10 mouse cellular contexts compared by ENCODE assay signal in the genomic region with DNA sequence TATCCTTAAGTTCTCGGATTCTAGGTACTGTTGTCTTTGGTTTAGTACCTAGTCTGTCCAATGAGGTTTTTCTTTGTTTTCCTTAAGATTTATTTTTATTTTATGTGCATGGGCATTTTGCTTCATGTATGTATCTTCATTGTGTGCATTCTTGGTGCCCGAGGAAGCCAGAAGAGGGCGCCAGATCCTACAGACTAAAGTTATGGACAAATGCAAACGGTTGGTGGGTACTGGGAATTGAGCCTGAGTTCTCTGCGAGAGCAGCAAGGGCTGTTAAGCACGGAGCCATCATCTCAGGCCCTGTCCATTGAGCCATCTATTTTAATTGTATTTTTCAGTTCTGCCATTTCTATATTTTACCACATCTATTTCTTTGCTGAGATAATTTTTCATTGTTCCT. TPM values are rescaled to one million over a fixed set of nuclear protein-coding genes. Genes with fewer than 3 reads are reported as not detected.
DNase-seq lines count a peak whose midpoint lies in the region; ATAC-seq and TF ChIP-seq lines count a peak whose summit lies in the region.
"Had no signal": no experiment of that assay in that cellular context is flagged by ENCODE, and none has a peak within 500 bp of the region (broad histone marks: within the 10 kb centered on the region; RNA-seq: fewer than 3 reads in every experiment).

No protein-coding gene starts in this region.

- ATAC-seq in intestine, postnatal 0 days, result no peak
- no peak for ATAC-seq in intestine, embryonic 16.5 days

- no peak for TF ChIP-seq POLR2A in spleen, adult 2 months (IDR thresholded peaks at IDR 0.05; ENCODE audit: low read depth, low read length)
- TF ChIP-seq POLR2A in bone marrow, adult 2 months (IDR thresholded peaks at IDR 0.05; ENCODE audit: borderline replicate concordance, control insufficient read depth, low read depth, low read length), result no peak

- H3K27me3 ChIP-seq in intestine, postnatal 0 days (replicated peaks; ENCODE audit: control insufficient read depth, insufficient read depth, low read length), result no peaks in the 10 kb centered on the region
- no peaks in the 10 kb centered on the region for H3K27me3 ChIP-seq in intestine, embryonic 16.5 days (replicated peaks; ENCODE audit: control insufficient read depth, insufficient read depth, low read length)
- H3K27me3 ChIP-seq in spleen, adult 2 months (ENCODE audit: control insufficient read depth, insufficient read depth, low read length), result no peaks in the 10 kb centered on the region

- intact Hi-C loops in heart, postnatal 25 days (cut with DNase I), result no loop called here

- peak; percentile 62 for TF ChIP-seq CTCF in intestine, postnatal 0 days (IDR thresholded peaks at IDR 0.05; ENCODE audit: low read depth)
- peak; percentile 38; the same call in 1 of the 2 replicates for TF ChIP-seq CTCF in spleen, adult 2 months (IDR thresholded peaks at IDR 0.05; ENCODE audit: extremely low read depth, insufficient read depth, insufficient read length, insufficient replicate concordance)
- TF ChIP-seq CTCF in bone marrow, adult 2 months (IDR thresholded peaks at IDR 0.05; ENCODE audit: control insufficient read depth, insufficient read depth, low read length), result peak; percentile 40

- DNase-seq in spleen, adult 2 months (ENCODE audit: low read depth in 1 of 2, low spot score in 2 of 2), result no peak
- DNase-seq in spleen, adult 18-20 months, result no peak
- DNase-seq in thymus, postnatal 4 days, result peak; percentile 76
- no peak for DNase-seq in right cerebral cortex, adult 18-20 months
- DNase-seq in heart, postnatal 25 days (ENCODE audit: low spot score), result no peak

- no peak overlapping the region for H3K27ac ChIP-seq in intestine, postnatal 0 days (ENCODE audit: low read depth, low read length)
- no peak overlapping the region for H3K27ac ChIP-seq in intestine, embryonic 16.5 days (ENCODE audit: low read length)
- no peak overlapping the region for H3K27ac ChIP-seq in spleen, adult 2 months (ENCODE audit: insufficient read depth, low read length)
- no peak overlapping the region for H3K27ac ChIP-seq in bone marrow, adult 2 months (ENCODE audit: control insufficient read depth, insufficient read depth, low read depth, low read length, poor library complexity)
- H3K27ac ChIP-seq: midbrain, embryonic 12.5 days had no signal

- H3K4me2 ChIP-seq in intestine, postnatal 0 days (replicated peaks; ENCODE audit: low read depth), result no peak overlapping the region
- H3K4me2 ChIP-seq in intestine, embryonic 16.5 days (ENCODE audit: low read depth, low read length), result no peak overlapping the region
- H3K4me2 ChIP-seq: heart, embryonic 11.5 days; midbrain, embryonic 12.5 days had no signal

- 93% methylated on average over 6 of the region's 6 CpGs for WGBS in intestine, postnatal 0 days
- 86% methylated on average over 6 of the region's 6 CpGs for WGBS in intestine, embryonic 16.5 days
- 86% methylated on average over 6 of the region's 6 CpGs for WGBS in spleen, adult 2 months
- 78% methylated on average over 6 of the region's 6 CpGs for WGBS in bone marrow, adult 2 months

- H3K9me3 ChIP-seq in intestine, postnatal 0 days (ENCODE audit: control insufficient read depth), result no peaks in the 10 kb centered on the region
- H3K9me3 ChIP-seq in intestine, embryonic 16.5 days (ENCODE audit: control insufficient read depth, low read length), result no peaks in the 10 kb centered on the region
- H3K9me3 ChIP-seq: midbrain, embryonic 12.5 days had no signal

- no peak overlapping the region for H3K9ac ChIP-seq in intestine, postnatal 0 days (ENCODE audit: low read depth, low read length)
- no peak overlapping the region for H3K9ac ChIP-seq in intestine, embryonic 16.5 days (ENCODE audit: low read depth, low read length)
- H3K9ac ChIP-seq: midbrain, embryonic 12.5 days had no signal

- no peaks in the 10 kb centered on the region for H3K36me3 ChIP-seq in intestine, postnatal 0 days (ENCODE audit: control insufficient read depth, insufficient read depth)
- no peaks in the 10 kb centered on the region for H3K36me3 ChIP-seq in intestine, embryonic 16.5 days (ENCODE audit: control insufficient read depth, insufficient read depth, low read length)
- H3K36me3 ChIP-seq in spleen, adult 2 months (ENCODE audit: control insufficient read depth, insufficient read depth, low read length), result no peaks in the 10 kb centered on the region
- H3K36me3 ChIP-seq: midbrain, embryonic 12.5 days had no signal

- no peaks in the 10 kb centered on the region; the same call in 1 of the 2 replicates for H3K4me1 ChIP-seq in intestine, postnatal 0 days (replicated peaks; ENCODE audit: control insufficient read depth, insufficient read depth, low read length)
- peaks cover 12% of the 10 kb centered on the region for H3K4me1 ChIP-seq in intestine, embryonic 16.5 days (ENCODE audit: control insufficient read depth, insufficient read depth, low read length)
- peaks cover under 1% of the 10 kb centered on the region; the same call in 1 of the 2 replicates for H3K4me1 ChIP-seq in spleen, adult 2 months (ENCODE audit: control insufficient read depth, insufficient read depth, insufficient read length)
- H3K4me1 ChIP-seq in bone marrow, adult 2 months (ENCODE audit: control insufficient read depth, insufficient read depth, low read length), result peaks cover 1% of the 10 kb centered on the region; the same call in 1 of the 2 replicates

- H3K4me3 ChIP-seq in intestine, postnatal 0 days (ENCODE audit: low read depth, low read length), result no peak overlapping the region
- H3K4me3 ChIP-seq in intestine, embryonic 16.5 days (ENCODE audit: low read length), result no peak overlapping the region
- H3K4me3 ChIP-seq in spleen, adult 2 months (ENCODE audit: extremely low read depth, insufficient read depth, insufficient read length), result no peak overlapping the region
- no peak overlapping the region for H3K4me3 ChIP-seq in bone marrow, adult 2 months (replicated peaks; ENCODE audit: control insufficient read depth, low read depth, low read length)
- H3K4me3 ChIP-seq: midbrain, embryonic 12.5 days had no signal

RNA-seq across cellular contexts. Expression of a gene that starts 35.9 kb away (rescaled TPM):
- 39.2 and 41.9 TPM in 2 replicates for polyA plus RNA-seq in intestine, postnatal 0 days (2015; fragmentation: Nextera tagmentation; extraction: Ambion mirVana)
- 69.4 and 73.6 TPM in 2 replicates for polyA plus RNA-seq in intestine, embryonic 16.5 days (2015; fragmentation: Nextera tagmentation; extraction: Ambion mirVana)
- 0.62 and 1.3 TPM in 2 replicates for polyA plus RNA-seq in spleen, adult 2 months (2012; rRNA removed)
- 0.72 and 1.9 TPM in 2 replicates for polyA plus RNA-seq in bone marrow, adult 2 months (2011; ENCODE audit: insufficient read depth, insufficient read length, low replicate concordance, missing spikeins)
- total RNA-seq in heart, postnatal 25 days (2021), result 10 to 100 TPM; 96.7 to 97.4 TPM

Comparison
In these comparisons a context has a peak if more than half of its experiments do, and no peak if none do; other contexts are left out.
1. RNA of a gene that starts 35.9 kb away (polyA plus RNA-seq): 69.4 to 73.6 TPM in intestine, embryonic 16.5 days and 39.2 to 41.9 TPM in intestine, postnatal 0 days; 0.72 to 1.9 TPM in bone marrow, adult 2 months and 0.62 to 1.3 TPM in spleen, adult 2 months; every median in the first group is over 10 times any median in the second.
2. Peak in every context shown above with its lines, with median percentiles within 50 percentile points of each other: CTCF ChIP-seq.